Mouse (Mus musculus) ES-Bruce4 (cell line): Measurements from ENCODE around the gene Zfp747. TPM values are rescaled to one million over a fixed set of nuclear protein-coding genes. Genes with fewer than 3 reads are reported as not detected.
"Not testable (repeated sequence)": the region's sequence is repeated elsewhere in the genome, so short reads cannot be mapped to it uniquely, and the experiment has no call there.

Experiments used
- H3K27ac ChIP-seq: 2 replicates; pipeline ENCODE4 v1.5.1; 2012; ENCODE audit warnings: low read length, inconsistent platforms; ENCODE audit not compliant: insufficient read depth
- H3K27me3 ChIP-seq: 2 replicates; pipeline ENCODE4 v1.6.1; 2012; ENCODE audit warnings: mild to moderate bottlenecking, low read length, inconsistent platforms; ENCODE audit not compliant: control insufficient read depth, poor library complexity, insufficient read depth, severe bottlenecking
- H3K36me3 ChIP-seq: 2 replicates; pipeline ENCODE4 v1.6.1; 2012; ENCODE audit warnings: inconsistent platforms, mild to moderate bottlenecking, low read length, moderate library complexity; ENCODE audit not compliant: control insufficient read depth, poor library complexity, insufficient read depth, severe bottlenecking
- H3K4me1 ChIP-seq: one replicate; pipeline ENCODE4 v1.8.1; 2011; ENCODE audit warnings: low read length; ENCODE audit not compliant: control insufficient read depth, insufficient read depth
- H3K4me3 ChIP-seq: 2 replicates; pipeline ENCODE4 v1.5.1; 2011; ENCODE audit warnings: low read depth, mild to moderate bottlenecking, low read length
- H3K9ac ChIP-seq: 2 replicates; pipeline ENCODE4 v1.6.1; 2012; ENCODE audit warnings: low read depth, mild to moderate bottlenecking, inconsistent platforms; ENCODE audit not compliant: poor library complexity, severe bottlenecking
- H3K9me3 ChIP-seq: replicated peaks from 2 replicates; pipeline ENCODE4 v1.6.1; 2012; ENCODE audit warnings: mild to moderate bottlenecking, low read length, inconsistent platforms; ENCODE audit not compliant: control insufficient read depth, poor library complexity, insufficient read depth, severe bottlenecking
- CTCF ChIP-seq: IDR thresholded peaks from one replicate; pipeline ENCODE4 v1.8.1; 2011; ENCODE audit warnings: low read depth, low read length
- EP300 ChIP-seq: IDR thresholded peaks from 2 replicates; pipeline ENCODE4 v1.6.1; 2011; ENCODE audit warnings: low read depth, low read length; ENCODE audit not compliant: insufficient read depth
- POLR2A ChIP-seq: IDR thresholded peaks from one replicate; pipeline ENCODE4 v1.8.1; 2011; ENCODE audit warnings: low read length; ENCODE audit not compliant: insufficient read depth
- polyA plus RNA-seq: library from polyadenylated mRNA; stranded (reverse); fragments of >200 nt; gene quantifications from 2 replicates; pipeline ENCODE4 v1.2.4, GENCODE M21; 2011; ENCODE audit warnings: low read depth; ENCODE audit not compliant: missing spikeins, insufficient read depth, insufficient read length

Zfp747 gene
- polyA plus RNA-seq, 1 experiment = 7.5 TPM

DNA sequence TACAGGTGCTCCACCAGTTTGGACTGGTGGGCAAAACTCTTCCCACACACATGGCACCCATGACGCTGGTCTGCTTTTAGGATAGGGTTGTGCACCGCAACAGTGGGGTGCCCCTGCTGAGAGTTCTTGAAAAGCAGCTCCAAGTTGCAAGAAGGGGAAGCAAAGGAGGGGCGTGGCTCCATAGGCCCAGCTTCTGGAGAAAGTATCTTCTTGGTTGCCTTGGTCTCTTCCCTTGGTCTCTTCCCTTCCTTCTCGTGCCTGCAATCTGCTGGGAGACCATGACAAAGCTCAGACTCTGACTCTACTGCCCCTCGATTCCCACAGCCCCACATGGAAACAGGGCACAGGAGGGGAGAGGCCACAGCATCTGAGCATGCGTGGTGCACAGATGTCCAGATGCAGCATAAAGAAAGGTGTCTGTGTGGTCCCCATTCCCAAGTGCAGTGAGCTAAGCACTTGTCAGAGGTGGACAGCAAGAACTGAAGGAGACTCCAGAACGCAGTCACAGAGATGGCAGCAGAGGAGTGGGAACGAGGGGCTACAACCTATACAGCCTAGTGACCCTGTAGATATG, 16.5 kb upstream of the Zfp747 start:
- no peak overlapping the region for H3K9ac ChIP-seq
- H3K27me3 ChIP-seq = no peaks in the 10 kb centered on the region
- no peaks in the 10 kb centered on the region for H3K9me3 ChIP-seq
- peaks cover 2% of the 10 kb centered on the region for H3K4me1 ChIP-seq
- no peak overlapping the region for H3K27ac ChIP-seq
- H3K4me3 ChIP-seq = no peak overlapping the region
- H3K36me3 ChIP-seq = no peaks in the 10 kb centered on the region; the same call in 1 of the 2 replicates
- TF ChIP-seq CTCF = no peak
- TF ChIP-seq EP300 = no peak
- no peak for TF ChIP-seq POLR2A

DNA sequence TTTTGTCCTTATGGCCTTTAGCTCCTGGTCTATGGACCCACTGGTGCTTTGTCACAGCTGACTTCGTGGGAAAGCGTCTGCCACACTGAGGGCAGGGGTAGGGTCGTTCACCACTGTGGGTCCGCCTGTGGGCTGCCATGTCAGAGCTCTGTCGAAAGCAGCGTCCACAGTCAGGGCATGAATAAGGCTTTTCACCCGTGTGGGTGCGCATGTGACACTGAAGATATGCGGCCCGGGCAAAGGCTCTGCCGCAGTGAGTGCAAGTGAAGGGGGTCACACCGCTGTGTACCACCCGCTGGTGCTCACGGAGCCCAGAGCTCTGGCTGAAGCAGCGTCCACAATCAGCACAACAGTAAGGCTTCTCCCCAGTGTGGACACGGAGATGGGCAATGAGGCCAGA, 15.7 kb upstream of the Zfp747 start:
- H3K36me3 ChIP-seq = no peaks in the 10 kb centered on the region; the same call in 1 of the 2 replicates
- peak overlapping the region; percentile 2; the same call in 1 of the 2 replicates for H3K4me3 ChIP-seq
- no peaks in the 10 kb centered on the region for H3K9me3 ChIP-seq
- TF ChIP-seq CTCF (no peak), EP300 (no peak), POLR2A (no peak)
- H3K9ac ChIP-seq = no peak overlapping the region
- peaks cover 2% of the 10 kb centered on the region for H3K4me1 ChIP-seq
- no peak overlapping the region for H3K27ac ChIP-seq
- no peaks in the 10 kb centered on the region for H3K27me3 ChIP-seq

DNA sequence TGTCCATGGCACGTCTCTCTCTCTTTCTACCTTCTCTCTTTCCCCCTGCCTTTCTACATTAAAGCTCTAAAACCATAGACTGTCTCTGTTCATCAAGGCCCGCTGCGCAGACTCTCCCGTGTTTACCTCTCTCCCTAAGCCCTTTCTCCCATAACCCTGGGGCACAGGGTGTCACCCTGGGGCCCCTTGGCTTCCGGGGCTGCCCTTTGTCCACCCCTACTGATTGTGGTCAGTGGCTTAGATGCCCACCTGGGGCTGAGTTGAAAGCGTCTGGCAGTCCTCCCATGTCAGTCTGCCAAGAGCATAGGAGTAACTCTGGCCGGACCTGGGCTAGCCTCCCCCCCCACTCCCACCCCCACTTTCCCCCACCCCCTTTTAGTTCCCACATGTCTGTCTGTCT, 14.5 kb upstream of the Zfp747 start:
- no peaks in the 10 kb centered on the region for H3K9me3 ChIP-seq
- TF ChIP-seq CTCF (no peak), POLR2A (no peak), EP300 (no peak)
- no peak overlapping the region for H3K27ac ChIP-seq
- H3K36me3 ChIP-seq = no peaks in the 10 kb centered on the region; the same call in 1 of the 2 replicates
- H3K27me3 ChIP-seq = no peaks in the 10 kb centered on the region
- H3K9ac ChIP-seq = no peak overlapping the region
- no peak overlapping the region for H3K4me3 ChIP-seq
- H3K4me1 ChIP-seq = peaks cover 2% of the 10 kb centered on the region

DNA sequence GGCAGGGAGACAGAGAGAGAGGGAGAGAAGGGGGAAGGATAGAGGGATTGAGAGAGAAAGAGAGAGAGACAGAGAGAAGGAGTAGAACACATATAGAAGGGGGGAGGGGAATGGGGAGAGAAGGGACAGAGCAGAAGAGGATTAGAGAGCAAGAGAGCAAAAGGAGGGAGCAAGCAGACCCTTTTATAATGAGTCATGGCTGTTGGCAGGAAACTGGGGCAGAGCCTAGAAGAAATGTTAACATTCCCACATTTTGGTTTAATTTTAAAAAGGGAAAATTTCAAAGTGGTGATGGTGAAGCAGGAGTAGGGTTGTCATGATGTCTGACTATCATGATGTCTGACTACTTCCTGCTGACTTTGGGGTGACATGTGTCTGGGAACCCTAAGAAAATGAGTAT, 12.4 kb upstream of the Zfp747 start:
- not testable (repeated sequence) for H3K4me3 ChIP-seq, H3K27me3 ChIP-seq, H3K9me3 ChIP-seq, H3K36me3 ChIP-seq, H3K4me1 ChIP-seq, H3K27ac ChIP-seq, H3K9ac ChIP-seq

DNA sequence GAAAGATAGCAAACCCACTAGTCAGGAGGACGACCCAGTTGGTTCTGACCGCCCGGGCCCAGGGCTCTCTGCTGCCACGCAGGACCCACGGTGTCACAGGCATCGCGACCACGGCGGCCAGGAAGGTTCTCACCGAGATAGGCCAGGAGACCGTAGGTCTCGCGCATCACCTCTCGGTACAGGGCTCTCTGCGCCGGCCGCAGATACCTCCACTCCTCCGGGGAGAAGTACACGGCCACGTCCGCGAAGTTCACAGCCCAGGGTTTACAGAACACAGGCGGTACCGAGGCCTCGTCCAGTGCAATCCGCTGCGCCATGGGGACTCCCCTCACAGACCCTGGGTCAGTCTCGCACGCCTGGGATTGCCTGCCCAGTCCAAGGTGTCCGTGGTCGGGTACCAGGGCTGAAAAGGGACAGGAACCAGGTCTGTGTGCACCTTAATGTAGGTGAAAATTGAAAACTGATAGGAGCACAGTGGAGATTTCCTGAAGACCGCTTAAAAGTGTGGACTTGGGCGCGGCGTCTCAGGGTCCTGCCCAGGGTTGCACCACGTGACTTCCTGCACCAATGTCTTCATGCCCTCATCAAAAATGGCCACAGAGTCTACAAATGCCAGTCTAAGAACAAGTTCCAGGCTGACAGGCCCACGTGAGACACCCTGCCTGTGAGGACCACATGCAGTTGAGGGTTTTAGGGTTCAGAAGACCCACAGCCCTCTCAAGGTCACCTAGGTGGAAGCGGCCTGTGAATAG, 11.0 kb upstream of the Zfp747 start, which contains the start of gene 9130019O22Rik:
TSS of gene 9130019O22Rik (minus strand) at position 526 of the 752 bp plus-strand sequence.
- Histone ChIP-seq H3K27ac (no peak within 1 kb of the TSS), H3K4me1 (no peaks in the 10 kb centered on the region), H3K9ac (peak within 1 kb of the TSS; percentile 52), H3K27me3 (no peaks in the 10 kb centered on the region), H3K9me3 (no peaks in the 10 kb centered on the region), H3K4me3 (peak within 1 kb of the TSS; percentile 91), H3K36me3 (no peaks in the 10 kb centered on the region; the same call in 1 of the 2 replicates)
- TF ChIP-seq POLR2A (no peak), EP300 (no peak), CTCF (no peak)

DNA sequence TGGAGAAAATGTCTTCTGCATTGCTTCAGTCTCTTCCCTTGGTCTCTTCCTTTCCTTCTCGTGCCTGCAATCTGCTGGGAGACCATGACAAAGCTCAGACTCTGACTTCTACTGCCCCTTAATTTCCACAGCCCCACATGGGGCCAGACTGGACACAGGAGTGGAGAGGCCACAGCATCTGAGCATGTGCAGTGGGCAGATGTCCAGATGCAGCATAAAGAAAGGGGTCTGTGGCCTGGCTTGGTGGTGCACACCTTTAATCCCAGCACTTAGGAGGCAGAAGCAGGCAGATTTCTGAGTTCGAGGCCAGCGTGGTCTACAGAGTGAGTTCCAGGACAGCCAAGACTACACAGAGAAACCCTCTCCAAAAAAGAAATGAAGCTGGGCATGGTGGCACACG, 9.7 kb upstream of the Zfp747 start:
- not testable (repeated sequence) for H3K9ac ChIP-seq, H3K27me3 ChIP-seq, H3K36me3 ChIP-seq, H3K9me3 ChIP-seq, H3K27ac ChIP-seq, H3K4me1 ChIP-seq, H3K4me3 ChIP-seq
